Mouse (Mus musculus) urinary bladder, postnatal 25 days (tissue): ENCODE measurements around the gene Olfr301.

Source experiments
- DNase-seq: peaks from one replicate; pipeline ENCODE4 v3.0.0; 2022; ENCODE audit warnings: low spot score

Olfr301 gene

DNA sequence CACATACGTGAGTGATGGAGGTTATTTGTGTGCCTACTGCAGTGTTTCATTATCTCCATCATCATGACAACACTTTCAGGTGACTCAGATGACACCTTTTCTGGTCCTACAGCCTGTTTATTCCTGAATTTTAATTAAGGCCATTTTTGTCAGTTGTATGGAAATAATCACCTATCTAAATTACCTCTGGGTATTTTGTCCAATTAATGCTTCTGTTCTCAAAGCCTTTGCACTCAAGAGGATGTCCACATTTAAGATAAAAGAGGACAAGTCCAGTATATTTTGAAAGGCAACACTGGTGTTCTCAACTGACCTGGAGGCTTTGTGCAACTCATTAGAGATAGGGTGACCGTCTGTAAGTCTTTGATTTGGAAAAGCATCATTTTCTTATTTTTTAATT, at the start of gene Olfr301:
Olfr301 (plus strand) TSS at position 301 of the 400 bp plus-strand sequence.
- no peak for DNase-seq

GRCm38 (mm10) chr7:86366828-86367227, 36.8 kb upstream of the Olfr301 start, which contains the start of gene Olfr305:
Olfr305 (minus strand) TSS chr7:86366928.
- DNase-seq, result no peak

DNA sequence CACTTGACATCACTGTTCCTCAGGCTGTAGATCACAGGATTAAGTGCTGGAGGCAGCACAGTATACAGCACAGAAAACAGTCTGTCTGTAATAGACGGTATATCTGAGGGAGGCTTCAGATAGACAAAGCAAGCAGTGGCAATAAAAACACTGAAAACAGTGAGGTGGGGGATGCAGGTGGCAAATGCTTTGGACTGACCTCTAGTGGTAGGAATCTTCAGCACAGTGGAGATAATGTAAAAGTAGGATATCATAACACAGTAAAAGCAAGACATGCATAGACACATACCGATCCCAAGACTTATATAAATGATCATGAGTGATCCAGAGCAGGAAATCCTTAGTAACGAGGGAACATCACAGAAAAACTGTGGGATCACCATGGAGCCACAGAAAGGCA, 17.9 kb upstream of the Olfr301 start:
- no peak for DNase-seq

GRCm38 (mm10) chr7:86386558-86386957, 17.1 kb upstream of the Olfr301 start, which contains the start of gene Olfr304:
Olfr304 (minus strand) TSS chr7:86386658.
- DNase-seq, result no peak

DNA sequence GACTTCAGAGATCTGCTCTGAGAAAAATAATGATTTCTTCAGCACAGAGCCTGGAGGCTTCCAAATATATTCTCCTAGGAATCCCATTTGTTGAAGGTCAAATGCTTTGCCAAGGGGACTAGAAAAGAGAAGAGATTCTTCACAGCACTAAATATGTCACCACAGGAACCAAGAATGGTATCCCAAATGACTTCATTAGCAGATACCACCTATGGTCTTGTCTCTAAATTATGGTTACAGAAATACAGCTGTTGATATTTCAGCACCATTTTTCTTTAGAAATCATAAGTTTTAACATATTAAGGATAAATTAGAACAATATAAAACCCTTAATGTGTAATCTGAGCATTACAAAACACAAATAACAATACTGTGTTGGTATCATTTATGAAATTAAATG, 6.0 kb upstream of the Olfr301 start, which contains the start of gene Olfr303:
Olfr303 (minus strand) TSS at position 101 of the 400 bp plus-strand sequence.
- no peak for DNase-seq

DNA sequence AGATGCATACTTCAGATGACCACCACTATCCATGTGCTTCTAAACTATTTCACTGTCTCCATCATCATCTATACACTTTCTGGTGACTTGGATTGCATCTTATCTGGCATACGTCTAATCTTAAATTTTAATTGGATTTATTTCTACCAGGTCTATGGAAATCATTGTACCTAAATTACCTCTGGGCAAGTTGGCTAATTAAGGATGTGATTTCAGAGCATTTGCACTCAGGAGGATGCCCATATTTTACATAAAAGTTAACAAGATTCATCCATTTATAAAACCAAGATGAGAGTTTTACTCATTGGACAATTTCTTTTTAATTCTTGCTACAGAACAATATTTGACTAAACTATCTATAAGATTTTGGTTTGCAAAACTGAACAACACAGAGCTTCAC, 56.0 kb downstream of the Olfr301 start, which contains the start of gene Olfr299:
Olfr299 (plus strand) TSS at position 301 of the 400 bp plus-strand sequence.
- DNase-seq, result no peak
